Mouse (Mus musculus): ENCODE data around the gene Pi4k2a.
A peak's percentile ranks its signal among the peaks of the same experiment; 100 is the strongest.

Pi4k2a gene

DNA sequence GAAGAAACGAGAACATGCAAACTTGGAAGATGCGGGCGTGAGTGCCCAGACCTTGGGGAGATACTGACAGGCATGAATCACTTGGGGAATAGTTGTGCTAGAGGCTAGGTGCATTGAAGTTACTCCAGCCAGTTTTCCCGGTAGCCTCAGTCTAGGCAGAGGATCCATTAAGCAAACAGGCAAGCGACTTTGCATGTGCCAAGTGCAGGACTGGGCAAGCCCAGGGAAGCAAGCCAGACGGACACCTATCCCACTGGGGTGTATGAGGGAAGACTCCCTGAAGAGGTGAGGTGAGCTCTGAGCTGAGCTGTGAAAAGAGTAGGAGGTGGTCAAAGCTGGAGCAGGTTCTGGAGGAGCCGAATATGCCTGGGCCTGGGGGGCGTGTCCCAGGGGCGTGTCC, 77.2 kb downstream of the Pi4k2a start:
- DNase-seq = no peak

DNA sequence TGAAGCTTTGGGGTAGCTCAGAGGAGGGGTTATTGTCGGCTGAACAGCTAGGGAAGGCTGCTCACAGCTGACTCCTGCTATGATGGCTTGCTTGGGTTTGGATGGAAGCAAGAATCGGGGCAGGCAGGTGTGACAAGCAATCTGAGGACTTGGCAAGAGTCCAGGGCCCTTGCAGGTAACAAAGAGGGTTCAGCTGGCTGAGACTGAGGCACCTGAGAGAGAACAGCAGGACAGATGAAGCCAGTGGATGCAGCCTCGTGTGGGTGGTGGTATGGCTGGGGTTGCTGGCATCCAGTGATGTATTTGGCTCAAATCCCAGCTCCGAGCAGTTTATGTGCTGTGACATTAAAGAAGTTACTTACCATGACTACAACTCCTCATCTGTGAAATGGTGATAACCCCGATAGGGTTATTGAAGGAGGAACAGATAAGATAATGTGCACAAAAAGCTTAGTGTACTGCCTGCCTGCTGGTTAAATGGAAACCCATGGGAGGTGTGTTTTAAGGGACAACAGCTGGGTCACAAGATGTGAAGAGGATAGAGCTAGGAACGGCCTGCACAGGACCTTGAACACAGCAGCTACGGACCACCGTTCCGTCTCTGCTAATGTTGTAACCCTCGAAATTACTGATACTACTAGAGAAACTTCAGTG, 79.2 kb downstream of the Pi4k2a start:
- no peak for DNase-seq

DNA sequence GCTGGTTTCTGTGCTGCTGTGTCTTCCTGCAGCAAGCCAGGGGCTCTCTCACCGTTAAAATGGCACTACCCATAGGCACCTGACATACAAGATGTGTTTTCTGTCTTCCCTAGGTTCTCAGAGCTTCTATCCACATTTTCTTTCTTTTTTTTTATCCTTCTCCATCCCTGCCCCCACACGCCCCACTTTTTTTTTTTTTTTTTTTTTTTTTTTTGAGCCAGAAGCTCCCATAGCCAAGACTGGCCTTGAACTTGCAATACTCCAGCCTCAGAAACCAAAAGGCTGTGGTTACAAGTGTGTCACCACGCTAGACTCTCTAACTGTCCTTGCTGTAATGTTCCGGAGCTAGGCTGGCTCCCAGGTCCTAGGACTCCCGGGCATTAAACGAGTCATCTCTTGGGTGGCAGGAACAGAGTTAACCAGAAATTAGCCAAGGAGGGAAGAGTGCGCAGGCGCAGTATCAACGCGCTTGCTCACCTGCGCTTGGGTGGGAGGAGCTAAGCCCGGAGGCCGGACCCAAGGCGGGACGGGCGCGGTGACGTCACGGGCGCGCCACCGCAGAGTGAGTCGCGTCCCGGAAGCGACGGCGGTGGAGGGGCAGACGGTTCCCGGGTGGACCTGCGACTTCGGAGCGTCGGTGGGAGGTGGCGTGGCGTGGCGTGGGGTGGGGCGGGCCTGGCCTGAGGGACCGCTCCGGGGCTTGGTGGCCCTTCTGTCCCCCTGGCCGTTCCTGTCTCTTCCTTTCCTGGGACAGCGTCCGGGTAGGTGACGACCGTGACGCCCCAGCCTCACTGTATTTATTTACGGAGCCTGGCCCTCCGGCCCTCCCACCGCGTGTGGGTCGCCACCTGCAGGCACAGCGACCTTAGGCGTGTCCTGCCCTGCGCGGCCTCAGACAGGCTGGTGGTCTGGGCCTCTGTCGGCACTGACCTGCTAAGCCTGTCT, 80.0 kb downstream of the Pi4k2a start:
- peak; percentile 94 to 96 for DNase-seq
